Mouse (Mus musculus): ENCODE data around the gene Serinc1. TPM values are rescaled to one million over a fixed set of nuclear protein-coding genes. Genes with fewer than 3 reads are reported as not detected.

Gene Serinc1
- polyA plus RNA-seq, 1 experiment from 2014 or later, result 163 TPM

DNA sequence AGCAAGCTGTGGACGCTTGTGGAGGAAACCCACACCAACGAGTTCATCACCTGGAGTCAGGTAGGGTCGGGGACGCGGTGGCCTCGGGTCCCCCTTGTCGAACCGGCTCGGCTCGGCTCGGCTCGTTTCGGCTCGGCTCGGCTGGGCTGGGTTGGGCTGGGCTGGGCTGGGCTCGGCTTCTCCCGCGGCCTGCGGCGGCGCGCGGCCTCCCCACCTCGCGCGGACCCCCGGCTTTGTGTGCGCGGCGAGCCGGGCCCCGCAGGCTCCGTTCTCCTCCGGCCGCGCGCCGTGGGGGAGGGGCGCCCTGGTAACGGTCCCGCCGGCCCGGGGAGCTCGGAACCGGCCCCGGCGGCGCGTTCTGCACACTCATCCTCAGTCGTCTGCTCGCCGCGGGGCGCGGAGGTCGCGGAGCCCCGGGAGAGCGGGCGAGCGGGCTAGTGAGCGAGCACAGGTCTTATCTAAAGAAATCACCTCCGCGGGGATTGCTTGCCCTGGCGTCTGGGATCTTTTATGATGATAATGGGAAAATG, 45.7 kb downstream of the Serinc1 start:
- peak overlapping the region; percentile 73 for H3K4me2 ChIP-seq (replicated peaks; ENCODE audit: low read depth, low read length)
- WGBS, result 0% methylated on average over 65 of the region's 65 CpGs
- 0 out of 2 replicates have a peak, but pooled peaks cover under 1% of the 10 kb centered on the region for H3K36me3 ChIP-seq (ENCODE audit: insufficient read depth, low read length)
- ATAC-seq (ENCODE audit: low FRiP score, low TSS enrichment), result peak; percentile 92
- H3K9me3 ChIP-seq (ENCODE audit: low read length), result no peaks in the 10 kb centered on the region
- H3K9ac ChIP-seq (replicated peaks; ENCODE audit: low read length), result peak overlapping the region; percentile 97
- H3K27ac ChIP-seq (ENCODE audit: low read length), result peak overlapping the region; percentile 97
- H3K4me1 ChIP-seq (ENCODE audit: insufficient read depth, low read length), result peaks cover 4% of the 10 kb centered on the region; the same call in 1 of the 2 replicates
- no peaks in the 10 kb centered on the region for H3K27me3 ChIP-seq (ENCODE audit: insufficient read depth, low read length)
- peak overlapping the region; percentile 94 for H3K4me3 ChIP-seq (ENCODE audit: low read length)

DNA sequence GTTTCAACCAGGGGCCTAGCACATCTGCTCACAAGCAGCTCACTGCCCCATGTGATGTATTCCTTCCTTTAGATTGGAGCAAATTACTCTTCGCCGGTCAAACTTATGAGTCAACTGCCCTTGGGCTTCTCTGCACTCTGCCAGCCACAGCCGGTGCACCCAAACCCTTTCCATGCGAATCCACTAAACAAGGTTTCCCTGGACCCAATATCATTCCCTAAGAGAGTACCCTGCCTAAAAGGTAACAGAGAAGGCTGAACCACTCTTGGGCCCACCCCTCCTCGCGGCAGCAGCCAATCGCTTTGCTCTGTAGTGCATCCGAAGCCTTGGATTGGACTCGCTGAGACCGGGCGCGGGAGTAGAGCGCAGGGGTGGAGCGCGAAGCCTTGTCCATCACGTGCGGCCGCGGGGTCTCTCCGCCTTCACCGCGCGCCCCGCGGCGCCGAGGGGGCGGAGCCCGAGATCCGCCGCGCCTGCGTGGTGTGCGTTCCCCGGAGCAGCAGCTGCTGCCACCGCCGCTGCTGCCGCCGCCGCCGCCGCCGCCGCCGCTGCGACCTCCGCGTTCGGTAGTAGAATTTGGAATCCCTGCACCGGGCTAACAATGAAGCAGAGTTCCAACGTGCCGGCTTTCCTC, 46.3 kb downstream of the Serinc1 start, which contains the start of gene Hsf2:
Gene Hsf2 (plus strand): TSS at position 478 of the 634 bp plus-strand sequence.
- Histone ChIP-seq H3K4me2 (replicated peaks; ENCODE audit: low read depth, low read length) (peak within 1 kb of the TSS; percentile 73), H3K9me3 (ENCODE audit: low read length) (no peaks in the 10 kb centered on the region), H3K27ac (ENCODE audit: low read length) (peak within 1 kb of the TSS; percentile 97), H3K9ac (replicated peaks; ENCODE audit: low read length) (peak within 1 kb of the TSS; percentile 97), H3K36me3 (ENCODE audit: insufficient read depth, low read length) (no peaks in the 10 kb centered on the region), H3K27me3 (ENCODE audit: insufficient read depth, low read length) (no peaks in the 10 kb centered on the region), H3K4me1 (ENCODE audit: insufficient read depth, low read length) (peaks cover 4% of the 10 kb centered on the region; the same call in 1 of the 2 replicates), H3K4me3 (ENCODE audit: low read length) (peak within 1 kb of the TSS; percentile 94)
- WGBS, result 2% methylated on average over 46 of the region's 52 CpGs
- peak; percentile 100 for ATAC-seq (ENCODE audit: low FRiP score, low TSS enrichment)

DNA sequence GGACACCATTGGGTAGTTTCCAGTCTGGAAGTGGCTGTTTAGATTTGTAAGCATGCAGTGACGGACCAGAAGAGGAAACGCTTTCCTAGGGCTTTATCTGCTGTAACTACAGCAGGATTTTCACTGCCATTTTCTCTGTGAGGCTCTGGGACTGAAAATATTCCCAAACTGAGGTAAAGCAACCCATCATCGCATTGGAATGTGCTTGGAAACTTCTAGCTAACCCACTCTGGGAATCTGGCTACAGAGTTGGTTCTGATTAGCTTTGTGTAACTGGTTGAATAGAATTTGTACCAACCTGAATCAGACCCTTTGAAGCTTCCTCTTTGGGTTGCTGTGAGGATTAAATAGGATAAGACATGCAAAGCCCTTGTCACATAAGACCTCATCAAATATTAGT, 47.6 kb downstream of the Serinc1 start:
- H3K4me1 ChIP-seq (ENCODE audit: insufficient read depth, low read length), result peaks cover 4% of the 10 kb centered on the region; the same call in 1 of the 2 replicates
- H3K27ac ChIP-seq (ENCODE audit: low read length), result no peak overlapping the region
- H3K36me3 ChIP-seq (ENCODE audit: insufficient read depth, low read length), result no peaks in the 10 kb centered on the region
- 91% methylated on average over 3 of the region's 3 CpGs for WGBS
- H3K9ac ChIP-seq (replicated peaks; ENCODE audit: low read length), result no peak overlapping the region; the same call in 1 of the 2 replicates
- no peak overlapping the region for H3K4me3 ChIP-seq (ENCODE audit: low read length)
- H3K27me3 ChIP-seq (ENCODE audit: insufficient read depth, low read length), result no peaks in the 10 kb centered on the region
- no peak for ATAC-seq (ENCODE audit: low FRiP score, low TSS enrichment)
- no peaks in the 10 kb centered on the region for H3K9me3 ChIP-seq (ENCODE audit: low read length)
- H3K4me2 ChIP-seq (replicated peaks; ENCODE audit: low read depth, low read length), result no peak overlapping the region

DNA sequence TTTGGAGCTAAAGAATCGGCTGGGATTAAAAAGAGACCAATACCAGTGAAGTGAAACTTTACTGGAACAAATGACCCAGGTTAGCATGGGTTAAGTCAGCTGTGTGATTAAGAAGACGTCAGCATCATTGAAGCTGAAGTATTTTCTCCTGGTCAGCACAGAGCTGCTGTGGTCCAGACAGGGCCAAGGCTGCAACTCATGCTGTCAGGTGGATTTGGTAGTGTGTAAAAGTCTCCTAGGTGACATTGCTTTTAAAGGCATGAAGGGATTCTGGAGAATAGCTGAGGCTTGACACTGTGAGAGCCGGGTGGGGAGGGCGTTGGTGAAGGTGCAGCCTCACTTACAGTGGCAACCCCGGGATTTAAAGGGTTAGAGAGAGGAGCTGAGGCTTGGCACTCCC, 50.6 kb downstream of the Serinc1 start:
- no peaks in the 10 kb centered on the region for H3K4me1 ChIP-seq (ENCODE audit: insufficient read depth, low read length)
- no peak overlapping the region for H3K4me2 ChIP-seq (replicated peaks; ENCODE audit: low read depth, low read length)
- ATAC-seq (ENCODE audit: low FRiP score, low TSS enrichment), result no peak
- H3K27me3 ChIP-seq (ENCODE audit: insufficient read depth, low read length), result no peaks in the 10 kb centered on the region
- H3K36me3 ChIP-seq (ENCODE audit: insufficient read depth, low read length), result no peaks in the 10 kb centered on the region
- 43% methylated on average over 5 of the region's 5 CpGs for WGBS
- H3K9ac ChIP-seq (replicated peaks; ENCODE audit: low read length), result no peak overlapping the region
- H3K9me3 ChIP-seq (ENCODE audit: low read length), result no peaks in the 10 kb centered on the region
- H3K27ac ChIP-seq (ENCODE audit: low read length), result no peak overlapping the region
- H3K4me3 ChIP-seq (ENCODE audit: low read length), result no peak overlapping the region

DNA sequence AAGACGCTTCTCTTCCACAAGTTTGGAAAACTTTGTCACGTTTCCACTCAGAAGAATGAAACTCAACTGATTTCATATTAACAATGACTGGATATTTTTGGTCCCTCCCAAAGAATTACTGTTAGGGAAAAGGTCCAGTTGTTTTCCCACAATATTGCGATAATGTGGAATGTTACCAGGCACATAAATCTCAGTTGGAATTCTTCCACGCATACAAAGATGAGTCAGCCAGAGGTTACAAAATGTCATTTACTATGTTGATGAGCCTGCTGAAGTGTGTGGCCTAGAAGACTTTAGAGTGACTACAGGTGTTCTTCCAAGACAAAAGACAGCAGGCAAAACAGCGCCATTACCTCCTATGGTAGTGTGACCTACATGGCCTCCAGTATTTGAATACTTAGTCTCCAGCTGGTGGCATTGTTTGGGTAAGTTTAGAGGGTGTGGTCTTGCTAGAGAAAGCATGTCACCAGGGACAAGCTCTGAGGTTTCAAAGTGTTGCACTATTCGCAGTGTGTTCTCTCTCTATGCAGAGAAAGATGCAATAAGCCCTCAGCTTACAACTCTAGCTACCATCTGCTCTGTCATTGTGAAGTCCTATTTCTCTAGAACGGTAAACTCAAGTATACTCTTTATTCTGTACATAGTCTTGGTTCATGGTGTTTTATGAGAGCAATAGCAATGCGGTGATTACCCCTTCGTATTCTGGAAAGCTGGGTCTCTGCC, 55.0 kb downstream of the Serinc1 start:
- Histone ChIP-seq H3K4me2 (replicated peaks; ENCODE audit: low read depth, low read length) (no peak overlapping the region), H3K9ac (replicated peaks; ENCODE audit: low read length) (no peak overlapping the region), H3K36me3 (ENCODE audit: insufficient read depth, low read length) (no peaks in the 10 kb centered on the region), H3K4me1 (ENCODE audit: insufficient read depth, low read length) (no peaks in the 10 kb centered on the region), H3K27ac (ENCODE audit: low read length) (no peak overlapping the region), H3K27me3 (ENCODE audit: insufficient read depth, low read length) (no peaks in the 10 kb centered on the region), H3K9me3 (ENCODE audit: low read length) (no peaks in the 10 kb centered on the region), H3K4me3 (ENCODE audit: low read length) (no peak overlapping the region)
- WGBS, result 76% methylated on average over 9 of the region's 9 CpGs
- ATAC-seq (ENCODE audit: low FRiP score, low TSS enrichment), result no peak

Other genes with a start within 250 kb of the Serinc1 start
- gene Hsf2, start 46.1 kb downstream of the Serinc1 start, polyA plus RNA-seq (2015; fragmentation: Nextera tagmentation; extraction: Ambion mirVana), result 22.5 and 27.6 TPM in 2 replicates
- 4.1 and 5.1 TPM in 2 replicates for gene Pkib, start 99.5 kb upstream of the Serinc1 start, polyA plus RNA-seq (2015; fragmentation: Nextera tagmentation; extraction: Ambion mirVana)